Mouse (Mus musculus) lung, postnatal 0 days (tissue): ENCODE measurements around the gene Uso1.

Experiments used
- CTCF ChIP-seq: IDR thresholded peaks from 2 replicates; pipeline ENCODE4 v1.5.1; 2016; ENCODE audit warnings: antibody characterized with exemption, mild to moderate bottlenecking
- EP300 ChIP-seq: IDR thresholded peaks from 2 replicates; pipeline ENCODE4 v1.6.1; 2016; ENCODE audit warnings: antibody characterized with exemption, mild to moderate bottlenecking, control low read depth

- no peak for TF ChIP-seq CTCF
- no peak for TF ChIP-seq EP300
Observed at GRCm38 (mm10) chr5:92094062-92094415, 43.7 kb upstream of the Uso1 start.
